Mouse (Mus musculus) induced T-regulatory cell, adult 2 months (primary cell): Measurements from ENCODE around the gene Prex1.

Experiments
- DNase-seq: peaks from one replicate; pipeline ENCODE4 v3.0.0-alpha.2; 2012; ENCODE audit warnings: low read depth

Gene Prex1

GRCm38 (mm10) chr2:166602948-166603347 lies 110.7 kb downstream of the Prex1 start:
- no peak for DNase-seq

DNA sequence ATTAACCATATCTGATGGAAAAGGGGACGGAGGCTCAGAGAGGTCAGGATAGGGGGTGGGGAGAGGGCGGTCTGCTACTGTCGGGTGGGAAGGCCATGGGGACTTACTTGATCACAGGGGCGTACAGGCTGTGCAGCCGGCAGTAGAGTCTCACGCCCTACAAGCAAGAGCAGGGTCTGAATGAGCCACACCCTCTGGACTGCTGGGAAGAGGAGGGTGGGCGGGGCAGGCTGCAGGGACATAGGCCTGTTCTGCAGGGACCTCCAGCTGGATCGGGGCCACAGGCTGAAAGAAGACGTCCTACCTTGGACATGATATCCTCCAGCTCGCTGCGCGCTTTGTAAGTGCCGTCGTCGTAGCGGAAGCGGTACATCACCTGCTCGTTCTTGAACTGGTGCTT lies 112.2 kb downstream of the Prex1 start:
- DNase-seq, result no peak

DNA sequence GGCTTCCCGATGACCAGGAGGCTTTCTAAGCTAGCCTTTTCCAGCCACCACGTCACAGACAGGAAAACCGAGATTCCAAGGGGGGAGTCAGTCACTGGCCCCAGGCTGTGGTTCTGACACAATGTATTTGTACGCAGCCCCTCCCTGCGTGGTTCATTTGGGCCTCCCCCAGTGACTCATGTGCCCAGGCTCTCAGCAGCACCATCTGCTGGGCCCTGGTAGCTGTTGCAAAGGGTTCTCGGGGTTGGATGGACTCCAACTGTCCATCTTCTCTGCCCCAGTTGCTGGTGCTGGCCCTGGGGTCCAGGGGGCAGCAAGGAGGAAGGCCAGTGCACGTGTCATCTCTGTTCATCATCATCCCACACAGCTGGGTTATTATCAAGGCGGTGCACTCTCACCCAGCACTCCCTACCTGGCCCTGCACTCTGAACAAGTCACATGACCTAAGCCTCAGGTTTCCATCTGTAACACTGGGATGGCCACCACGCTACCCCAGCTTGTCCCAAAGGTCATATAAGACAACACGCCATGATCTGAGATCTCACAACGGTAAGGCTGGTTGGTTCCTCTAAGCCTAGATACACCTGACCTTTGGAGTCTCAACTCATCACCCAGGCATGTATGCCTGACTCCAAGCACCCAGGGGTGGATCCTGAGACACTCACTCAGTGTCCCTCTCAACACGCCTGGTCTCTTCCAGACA lies 115.0 kb downstream of the Prex1 start:
- no peak for DNase-seq

GRCm38 (mm10) chr2:166597763-166598162 lies 115.9 kb downstream of the Prex1 start:
- DNase-seq, result no peak

DNA sequence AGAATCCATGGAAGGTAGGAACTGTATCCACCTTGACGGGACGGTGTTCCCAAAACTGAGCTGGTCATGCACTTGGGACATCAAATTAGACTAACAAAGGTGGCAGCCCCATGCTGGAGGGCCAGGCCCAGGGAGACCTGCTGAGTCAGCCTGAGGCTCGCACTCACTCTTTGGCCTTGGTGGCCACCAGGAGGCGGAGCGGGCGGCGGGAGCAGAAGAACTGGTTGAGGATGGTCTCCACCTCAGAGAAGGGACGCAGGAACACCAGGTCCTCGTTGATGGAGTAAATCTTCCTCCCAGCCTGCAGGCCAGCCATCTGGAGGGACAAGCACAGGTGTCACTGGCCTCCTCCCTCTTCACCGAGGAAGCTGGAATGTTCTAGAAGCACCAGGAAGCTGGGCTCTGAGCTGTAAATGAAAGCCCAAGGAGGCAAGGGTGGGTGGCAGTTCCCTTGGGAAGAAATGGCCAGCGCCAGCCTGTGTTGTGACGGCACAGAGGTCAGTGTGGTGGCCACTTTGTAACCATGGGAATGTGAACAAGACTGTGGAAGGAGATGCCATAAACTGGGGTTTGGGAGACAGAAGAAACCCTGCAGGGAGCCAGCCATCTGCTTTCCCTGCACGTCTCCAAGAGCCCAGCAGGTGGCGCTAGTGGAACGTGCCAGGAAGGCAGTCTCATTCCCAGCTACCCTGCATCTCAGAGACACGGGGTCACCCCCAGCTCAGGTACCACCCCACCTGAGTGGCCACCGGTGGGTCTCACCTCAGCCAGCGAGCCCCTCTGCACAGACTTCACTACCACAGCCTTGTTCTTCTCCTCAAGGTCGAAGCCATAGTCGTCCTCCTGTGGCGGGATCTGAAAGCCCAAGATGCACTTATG lies 121.4 kb downstream of the Prex1 start:
- peak; percentile 82 for DNase-seq

DNA sequence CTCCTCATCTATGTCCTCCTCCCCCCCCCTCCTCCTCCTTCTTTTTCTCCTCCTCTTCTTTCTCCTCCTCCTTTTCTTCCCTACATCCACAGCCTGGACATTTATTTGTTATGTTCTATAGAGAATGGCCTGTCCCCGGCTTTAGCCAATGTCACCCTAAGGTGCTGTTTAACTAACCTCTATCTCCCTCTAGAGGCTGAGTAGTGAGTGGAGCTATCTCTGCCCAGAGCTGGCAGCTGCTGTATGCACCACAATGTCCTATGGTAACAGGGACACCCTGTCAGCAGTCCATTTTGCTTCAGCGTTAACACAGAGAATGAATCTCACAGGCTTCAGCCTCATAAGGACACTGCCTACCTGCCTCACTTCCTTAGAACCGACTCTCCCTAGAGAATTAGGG lies 129.1 kb downstream of the Prex1 start:
- DNase-seq, result no peak

DNA sequence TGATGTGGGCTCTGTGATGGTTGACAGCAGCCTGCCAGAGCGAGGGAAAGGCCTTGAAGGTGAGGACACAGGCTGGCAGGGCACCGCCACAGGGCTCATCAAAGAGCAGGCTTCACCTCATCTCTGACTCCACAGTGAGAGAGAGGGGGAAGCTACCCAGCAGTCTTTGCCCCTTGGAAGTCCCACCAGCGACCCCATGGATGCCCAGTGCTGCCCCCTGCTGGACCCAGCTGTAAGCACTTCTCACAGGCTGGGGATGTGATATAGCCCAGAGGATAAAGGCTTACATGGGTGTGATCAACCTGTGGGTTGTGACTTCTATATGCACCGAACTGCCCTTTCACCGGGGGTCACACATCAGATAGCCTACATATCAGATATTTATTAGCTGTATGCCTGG lies 130.3 kb downstream of the Prex1 start:
- DNase-seq, result peak; percentile 50

- no peak for DNase-seq
These were observed 131.6 kb downstream of the Prex1 start for GRCm38 (mm10) chr2:166581881-166582583.

GRCm38 (mm10) chr2:166579793-166580192 lies 133.8 kb downstream of the Prex1 start:
- no peak for DNase-seq

GRCm38 (mm10) chr2:166579361-166579760 lies 134.3 kb downstream of the Prex1 start:
- no peak for DNase-seq

DNA sequence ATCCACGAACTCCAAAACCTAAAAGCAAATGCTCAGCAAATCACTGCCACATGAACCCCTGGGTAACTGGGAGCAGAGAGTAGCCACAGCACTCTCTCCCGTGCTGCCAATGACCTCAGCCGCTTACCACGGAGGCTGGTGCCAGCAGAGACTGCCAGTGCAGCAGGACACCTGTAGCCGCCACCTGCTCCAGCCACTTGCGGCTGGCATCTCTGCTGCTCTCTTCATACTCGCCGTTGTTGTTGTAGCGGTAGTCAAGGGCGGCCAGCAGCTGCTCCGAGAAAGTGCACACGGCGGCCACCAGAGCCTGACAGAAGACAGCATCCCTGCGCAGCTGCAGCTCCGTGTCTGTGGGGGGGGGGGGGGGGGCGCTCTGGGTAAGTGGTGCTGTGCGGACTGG lies 138.2 kb downstream of the Prex1 start:
- no peak for DNase-seq

DNA sequence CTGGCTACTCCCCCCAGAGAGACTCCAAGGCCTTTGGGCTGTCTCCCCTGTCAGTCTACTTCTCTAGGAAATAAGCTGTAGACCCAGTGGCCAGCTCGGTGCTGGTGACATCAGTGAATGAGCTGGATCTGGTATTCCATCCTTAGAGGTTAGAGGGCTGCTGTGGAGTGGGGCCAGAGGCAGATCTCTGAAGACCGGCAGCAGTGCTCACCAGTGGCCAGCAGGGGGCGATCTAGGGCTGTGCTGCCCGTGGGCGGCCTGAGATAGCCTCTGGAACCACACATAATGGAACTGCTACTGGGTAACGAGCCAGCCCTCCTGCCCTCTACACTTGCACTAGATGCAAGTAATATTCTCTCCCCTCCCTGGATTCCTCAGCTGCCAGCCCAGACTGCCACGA lies 138.7 kb downstream of the Prex1 start:
- peak; percentile 74 for DNase-seq

GRCm38 (mm10) chr2:166573621-166574020 lies 140.0 kb downstream of the Prex1 start:
- no peak for DNase-seq

- DNase-seq, result no peak
These were observed 141.3 kb downstream of the Prex1 start for GRCm38 (mm10) chr2:166572297-166572696.

DNA sequence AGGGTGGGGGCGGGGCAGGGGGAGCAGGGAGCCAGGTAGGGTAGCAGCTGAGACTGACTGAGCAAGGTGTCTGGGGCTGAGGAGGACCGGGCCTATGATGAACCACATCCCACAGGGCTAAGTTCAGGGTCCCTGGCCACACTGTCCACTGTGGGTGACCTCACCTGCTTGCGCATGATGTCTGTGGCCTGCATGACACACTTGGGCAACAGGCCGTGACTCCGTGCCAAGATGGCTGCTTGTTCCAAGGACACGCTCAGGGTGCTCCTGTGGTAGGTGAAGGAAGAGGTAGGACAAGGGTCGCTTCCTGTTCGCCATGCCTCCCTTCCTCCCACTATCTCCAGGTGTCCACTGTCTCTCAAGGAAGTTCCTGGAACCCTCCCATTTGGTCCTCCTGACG lies 144.4 kb downstream of the Prex1 start:
- DNase-seq, result no peak

DNA sequence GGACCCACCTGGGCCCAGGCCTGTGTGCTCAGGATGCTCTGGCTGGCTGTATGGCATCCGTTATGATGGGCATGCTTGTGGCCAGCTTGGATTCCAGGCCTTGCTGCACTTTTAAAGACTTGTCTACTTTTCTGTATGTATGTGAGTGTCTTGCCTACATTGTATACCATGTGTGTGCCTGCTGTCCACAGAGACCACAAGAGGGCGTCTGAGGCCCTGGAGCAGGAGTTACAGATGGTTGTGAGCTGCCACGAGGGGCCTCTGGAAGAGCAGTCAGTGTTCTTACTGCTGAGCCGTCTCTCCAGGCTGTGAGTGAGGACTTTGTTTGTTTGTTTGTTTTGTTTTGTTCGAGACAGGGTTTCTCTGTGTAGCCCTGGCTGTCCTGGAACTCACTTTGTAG lies 148.1 kb downstream of the Prex1 start:
- peak; percentile 63 for DNase-seq

DNA sequence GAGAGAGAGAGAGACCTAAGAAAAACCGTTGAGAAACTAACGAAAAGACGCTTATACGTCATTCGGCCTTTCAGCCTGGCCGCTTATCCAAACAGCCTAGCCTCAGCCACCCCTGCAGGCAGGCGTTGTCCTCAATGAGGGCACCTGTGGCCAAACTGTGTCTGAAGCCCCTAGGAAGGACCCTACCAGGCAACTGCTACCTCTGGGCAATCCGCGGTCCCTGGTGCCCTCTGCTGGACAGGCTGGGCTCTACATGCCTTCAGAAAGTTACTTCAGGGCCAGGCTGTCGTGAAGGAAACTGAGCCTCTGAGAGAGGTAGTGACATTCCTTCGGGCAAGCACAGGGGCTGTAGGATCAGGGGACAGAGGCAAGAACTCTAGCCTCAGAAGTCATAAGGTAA lies 149.2 kb downstream of the Prex1 start:
- peak; percentile 83 for DNase-seq

GRCm38 (mm10) chr2:166563890-166564289 lies 149.7 kb downstream of the Prex1 start:
- peak; percentile 94 for DNase-seq

- no peak for DNase-seq
These were observed 150.6 kb downstream of the Prex1 start for GRCm38 (mm10) chr2:166563076-166563475.

GRCm38 (mm10) chr2:166561781-166562180 lies 151.9 kb downstream of the Prex1 start:
- peak; percentile 39 for DNase-seq

GRCm38 (mm10) chr2:166560826-166561225 lies 152.8 kb downstream of the Prex1 start:
- DNase-seq, result no peak

DNA sequence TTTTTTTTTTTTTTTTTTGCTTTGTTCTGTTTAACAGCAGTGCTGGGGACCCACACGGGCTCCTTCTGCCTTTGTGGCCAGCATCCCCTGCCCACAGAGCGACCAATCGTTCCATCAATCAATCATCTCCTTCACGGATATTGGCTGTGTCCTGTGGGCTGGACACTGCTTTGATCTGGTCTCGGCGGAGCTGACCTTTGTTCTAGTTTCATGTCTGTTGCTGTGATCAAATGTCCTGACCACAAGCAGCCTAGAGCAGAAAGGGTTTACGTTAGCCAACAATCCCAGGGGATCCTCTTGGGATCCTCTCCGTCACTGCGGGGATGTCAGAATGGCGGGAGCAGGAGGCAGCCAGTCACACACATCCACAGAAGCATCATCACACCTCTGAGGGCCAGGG lies 154.1 kb downstream of the Prex1 start:
- no peak for DNase-seq

DNA sequence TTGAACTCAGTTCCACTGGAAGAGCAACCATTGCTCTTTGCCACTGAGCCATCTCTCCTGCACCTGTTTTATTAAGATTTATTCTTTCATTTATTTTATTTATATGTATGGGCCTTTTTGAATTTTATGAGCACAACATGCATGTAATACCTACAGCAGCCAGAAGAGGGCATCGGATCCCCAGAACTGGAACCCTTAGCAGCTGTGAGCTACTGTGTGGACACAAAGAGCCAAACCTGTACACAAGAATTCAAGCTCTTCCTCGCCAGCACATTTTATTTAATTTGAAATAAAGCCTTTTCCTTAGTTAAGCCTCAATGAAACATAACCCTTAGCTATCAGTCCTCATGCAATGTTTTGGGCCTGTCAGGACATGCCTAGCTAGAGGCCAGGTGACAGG lies 158.1 kb downstream of the Prex1 start:
- DNase-seq, result peak; percentile 76
